Mouse (Mus musculus) limb, embryonic 10.5 days (tissue): ENCODE measurements around the gene Scn2b. TPM values are rescaled to one million over a fixed set of nuclear protein-coding genes. Genes with fewer than 3 reads are reported as not detected.
A peak's percentile ranks its signal among the peaks of the same experiment; 100 is the strongest.

Experiments used
- DNase-seq: peaks from one replicate; pipeline ENCODE4 v3.0.0-alpha.2; 2017; ENCODE audit warnings: low spot score
- H3K27ac ChIP-seq: fragments of 300-500 bp; sonication (generic); 2 replicates; pipeline ENCODE4 v1.5.1; 2016; ENCODE audit warnings: mild to moderate bottlenecking
- H3K27me3 ChIP-seq: fragments of 300-500 bp; sonication (generic); 2 replicates; pipeline ENCODE4 v1.6.1; 2016; ENCODE audit warnings: low read depth, mild to moderate bottlenecking; ENCODE audit not compliant: poor library complexity, severe bottlenecking
- H3K36me3 ChIP-seq: fragments of 300-500 bp; sonication (generic); 2 replicates; pipeline ENCODE4 v1.6.1; 2016; ENCODE audit warnings: mild to moderate bottlenecking, moderate library complexity
- H3K4me1 ChIP-seq: fragments of 300-500 bp; sonication (generic); 2 replicates; pipeline ENCODE4 v1.6.1; 2016
- H3K4me3 ChIP-seq: fragments of 300-500 bp; sonication (generic); 2 replicates; pipeline ENCODE4 v1.5.1; 2016; ENCODE audit warnings: mild to moderate bottlenecking, moderate library complexity
- H3K9me3 ChIP-seq: fragments of 300-500 bp; sonication (generic); replicated peaks from 2 replicates; pipeline ENCODE4 v1.6.1; 2016; ENCODE audit warnings: mild to moderate bottlenecking
- WGBS: fragments of 180-500 bp; shearing (Covaris S2); methylation state at CpG from one replicate; pipeline ENCODE4 v1.1.7; 2016; 5-methylcytosine and 5-hydroxymethylcytosine counted together
- polyA plus RNA-seq: library from polyadenylated mRNA; unstranded; fragments of >200 nt; fragmentation: Nextera tagmentation; extraction: Ambion mirVana; gene quantifications from 2 replicates; pipeline ENCODE4 v1.2.1, GENCODE M21; 2016

Gene Scn2b
- 12.0 and 14.1 TPM in 2 replicates for polyA plus RNA-seq

DNA sequence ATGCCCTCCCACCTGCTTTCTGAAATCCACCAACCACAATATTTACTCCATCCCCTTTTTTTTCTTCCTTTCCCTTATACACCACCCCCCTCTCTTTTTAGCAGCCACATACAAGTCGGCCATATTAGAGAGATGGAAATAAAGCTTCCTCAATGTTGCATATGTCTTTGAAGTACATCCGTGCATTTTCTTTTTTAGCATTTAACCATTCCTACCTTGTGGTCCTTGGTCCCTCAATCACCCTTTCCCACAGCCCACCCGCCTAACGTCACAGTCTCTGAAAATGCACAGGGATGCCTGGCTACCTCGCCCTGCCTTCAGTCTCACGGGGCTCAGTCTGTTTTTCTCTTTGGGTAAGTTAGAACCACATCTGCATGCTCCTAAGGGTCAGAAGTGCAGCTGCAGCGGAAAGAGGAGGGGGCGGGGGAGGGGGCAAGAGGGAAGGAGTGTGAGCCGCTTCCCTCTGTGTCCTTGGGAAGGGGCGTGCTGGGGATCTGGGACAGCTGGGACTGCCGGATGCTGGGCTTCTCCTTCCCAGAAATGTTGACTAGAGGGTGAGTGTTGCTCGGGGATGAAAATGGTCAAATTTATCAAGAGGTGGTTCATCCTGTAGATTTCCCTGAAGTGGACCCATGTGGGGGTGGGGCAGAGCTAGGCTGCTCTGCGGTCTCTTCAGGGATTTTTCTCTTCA, at the start of gene Scn2b:
Gene Scn2b, plus strand, starts transcription at position 42 of the 691 bp plus-strand sequence.
- Histone ChIP-seq H3K4me1 (peaks cover 75% of the 10 kb centered on the region), H3K9me3 (no peaks in the 10 kb centered on the region), H3K27me3 (no peaks in the 10 kb centered on the region), H3K27ac (peak within 1 kb of the TSS; percentile 95), H3K4me3 (peak within 1 kb of the TSS; percentile 69), H3K36me3 (no peaks in the 10 kb centered on the region; the same call in 1 of the 2 replicates)
- peak; percentile 74 for DNase-seq
- WGBS: 1% methylated on average over 13 of the region's 13 CpGs

DNA sequence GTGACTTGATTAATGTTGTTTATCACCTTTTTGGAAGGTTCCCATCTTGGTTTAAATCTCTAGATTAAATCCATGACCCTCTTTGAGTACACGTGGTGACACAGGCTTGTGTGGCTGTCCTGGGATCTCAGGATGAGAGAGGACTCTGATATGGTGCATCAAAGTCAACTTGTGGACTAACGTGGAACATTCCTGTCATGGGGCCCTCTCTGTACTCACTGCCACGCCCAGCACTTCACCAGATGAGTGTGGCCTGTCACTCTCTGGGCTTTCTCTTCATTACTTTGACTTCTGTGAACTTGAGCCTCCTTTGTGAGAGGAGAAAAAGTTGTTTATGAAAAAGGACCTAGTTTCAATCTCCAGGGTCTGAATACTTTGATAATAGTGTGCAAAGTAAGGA, 45.8 kb upstream of the Scn2b start:
- H3K9me3 ChIP-seq: no peaks in the 10 kb centered on the region
- no peak overlapping the region for H3K27ac ChIP-seq
- no peak overlapping the region for H3K4me3 ChIP-seq
- no peaks in the 10 kb centered on the region for H3K36me3 ChIP-seq
- H3K27me3 ChIP-seq: no peaks in the 10 kb centered on the region
- no peak for DNase-seq
- H3K4me1 ChIP-seq: no peaks in the 10 kb centered on the region
- WGBS: 70% methylated on average over 3 of the region's 3 CpGs

DNA sequence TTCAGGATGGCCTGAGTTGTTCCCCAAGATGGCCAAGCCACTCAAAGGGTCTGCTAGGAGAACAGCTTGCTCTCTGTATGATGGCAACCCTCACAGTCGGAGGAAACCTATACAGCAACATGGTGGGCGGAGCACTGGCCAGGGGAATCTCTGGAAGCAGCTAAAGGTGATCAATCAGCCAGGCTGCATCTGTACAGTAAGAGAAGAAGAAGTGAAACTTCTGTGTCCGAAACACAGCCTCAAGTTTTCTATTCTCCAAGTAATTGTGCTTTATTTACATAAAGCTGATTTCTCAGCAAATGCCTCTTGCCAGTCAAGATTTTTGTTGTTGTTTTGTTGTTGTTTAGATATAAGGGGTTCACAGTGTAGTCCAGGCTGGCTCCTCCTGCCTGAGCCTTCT, 39.7 kb upstream of the Scn2b start:
- Histone ChIP-seq H3K4me1 (no peaks in the 10 kb centered on the region), H3K27me3 (no peaks in the 10 kb centered on the region), H3K9me3 (no peaks in the 10 kb centered on the region), H3K27ac (no peak overlapping the region), H3K4me3 (no peak overlapping the region), H3K36me3 (no peaks in the 10 kb centered on the region)
- DNase-seq: no peak
- 70% methylated on average over 3 of the region's 3 CpGs for WGBS

DNA sequence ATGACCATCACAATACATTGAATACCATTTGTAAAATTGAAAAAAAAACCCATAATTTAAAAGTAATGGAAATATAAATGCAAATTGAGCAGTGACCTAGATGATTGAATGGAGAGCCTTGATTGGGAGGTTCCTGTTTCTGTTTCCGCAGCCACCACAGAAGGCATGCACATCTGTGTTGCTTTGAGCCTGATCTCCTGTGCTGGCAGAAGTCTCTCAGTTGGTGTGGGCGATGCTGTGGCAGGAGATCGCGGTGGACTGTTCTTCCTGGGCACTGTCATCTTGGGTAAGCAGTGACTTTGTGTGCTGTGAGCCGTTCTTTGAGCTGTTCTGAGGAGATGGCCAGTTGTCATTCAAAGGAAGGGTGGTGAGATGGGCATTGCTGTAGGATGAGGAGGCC, 38.6 kb upstream of the Scn2b start, which contains the start of gene Jaml:
Gene Jaml, plus strand, starts transcription at position 173 of the 400 bp plus-strand sequence.
- no peaks in the 10 kb centered on the region for H3K9me3 ChIP-seq
- DNase-seq: no peak
- 91% methylated on average over 5 of the region's 5 CpGs for WGBS
- no peak within 1 kb of the TSS for H3K4me3 ChIP-seq
- no peaks in the 10 kb centered on the region for H3K4me1 ChIP-seq
- no peaks in the 10 kb centered on the region for H3K27me3 ChIP-seq
- H3K36me3 ChIP-seq: no peaks in the 10 kb centered on the region
- no peak within 1 kb of the TSS for H3K27ac ChIP-seq

DNA sequence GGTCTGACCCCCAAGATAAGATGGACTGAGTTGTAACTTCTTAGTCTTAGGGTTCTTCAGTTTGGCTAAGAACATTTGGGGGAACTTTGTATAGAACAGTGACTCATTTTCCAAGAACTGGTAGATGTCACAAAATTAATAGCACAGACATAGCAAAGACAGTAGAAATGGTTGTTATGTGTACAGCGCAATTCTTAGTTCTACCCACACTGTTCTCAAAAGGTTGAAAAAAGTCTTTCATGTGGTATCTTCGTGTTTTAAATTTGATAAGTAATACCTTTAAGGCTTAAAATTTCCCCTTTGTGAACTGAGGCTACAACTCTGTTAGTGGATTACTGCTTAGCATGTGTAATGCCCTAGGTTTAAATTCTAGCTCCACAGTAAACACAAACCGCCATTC, 34.5 kb upstream of the Scn2b start:
- H3K27ac ChIP-seq: no peak overlapping the region
- H3K36me3 ChIP-seq: no peaks in the 10 kb centered on the region
- no peaks in the 10 kb centered on the region for H3K4me1 ChIP-seq
- DNase-seq: no peak
- H3K4me3 ChIP-seq: no peak overlapping the region
- no peaks in the 10 kb centered on the region for H3K9me3 ChIP-seq
- WGBS: 92% methylated on average over 3 of the region's 3 CpGs
- H3K27me3 ChIP-seq: no peaks in the 10 kb centered on the region

DNA sequence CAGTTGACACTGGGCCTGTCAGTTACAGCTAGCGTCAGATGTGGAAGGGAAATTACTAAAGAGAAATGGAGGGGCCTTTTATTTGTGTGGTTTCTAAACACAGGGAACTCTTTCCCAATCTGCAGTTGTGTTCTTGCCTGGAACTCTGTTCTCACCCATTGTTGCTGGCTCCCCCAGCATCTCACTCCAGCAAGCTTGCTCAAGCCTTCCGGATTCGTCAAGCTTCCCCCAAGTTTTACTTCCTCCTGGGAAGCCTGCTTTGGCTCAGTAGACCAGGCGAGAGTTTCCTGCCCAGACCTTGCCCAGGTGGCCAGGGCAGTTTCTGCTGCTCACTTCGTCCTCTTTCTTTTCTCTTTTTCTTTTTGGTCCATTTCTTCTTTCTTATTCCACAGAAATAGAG, 33.0 kb upstream of the Scn2b start:
- Histone ChIP-seq H3K9me3 (no peaks in the 10 kb centered on the region), H3K27ac (no peak overlapping the region), H3K4me3 (no peak overlapping the region), H3K27me3 (no peaks in the 10 kb centered on the region), H3K36me3 (no peaks in the 10 kb centered on the region), H3K4me1 (no peaks in the 10 kb centered on the region)
- WGBS: 76% methylated on average over 5 of the region's 5 CpGs
- DNase-seq: no peak

DNA sequence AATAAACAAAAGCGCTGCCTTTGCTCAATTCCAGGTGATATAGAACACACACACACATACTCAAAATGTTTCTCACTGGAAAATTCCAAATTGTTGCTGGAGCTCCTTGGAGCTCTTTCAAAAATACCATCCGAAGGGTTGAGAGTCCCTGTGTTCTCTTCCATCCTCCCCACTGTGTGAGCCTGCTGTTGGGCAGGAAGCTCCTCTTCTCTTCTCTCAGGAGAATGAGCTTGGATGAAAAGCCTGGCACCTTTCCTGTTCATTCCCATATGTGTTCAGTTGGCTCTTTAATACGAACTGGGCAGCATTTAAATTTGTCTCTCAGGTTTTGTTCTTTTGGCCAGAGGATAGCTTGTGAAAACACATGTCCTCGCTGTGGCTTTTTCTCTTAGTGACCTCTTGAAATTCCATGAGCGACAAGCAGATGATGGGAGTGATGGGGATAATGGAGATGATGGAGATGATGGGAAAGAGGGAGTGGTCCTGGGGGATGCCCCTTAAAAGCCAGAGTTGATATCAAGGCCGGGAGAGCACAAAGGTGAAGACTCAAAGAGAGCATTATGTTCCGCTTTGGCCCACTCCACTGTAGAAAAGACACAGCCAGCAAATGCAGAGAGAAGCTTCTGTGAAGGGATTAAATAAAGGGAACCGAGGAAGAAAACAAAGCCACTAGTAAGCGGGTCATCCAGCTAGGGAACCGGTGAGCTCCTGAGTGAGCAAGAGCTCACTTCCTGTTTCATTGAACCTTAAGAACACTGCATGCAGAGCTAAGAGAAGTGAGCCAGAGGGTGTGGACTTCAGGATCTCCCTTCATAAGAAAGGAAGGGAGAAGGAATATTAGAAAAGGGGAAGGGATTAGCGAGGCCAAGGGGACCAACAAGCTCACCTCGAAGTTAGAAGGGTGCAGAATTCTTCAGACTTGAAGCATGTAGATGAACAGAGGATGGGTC, 31.6 kb upstream of the Scn2b start:
- Histone ChIP-seq H3K36me3 (no peaks in the 10 kb centered on the region), H3K27ac (no peak overlapping the region), H3K27me3 (no peaks in the 10 kb centered on the region), H3K4me3 (no peak overlapping the region), H3K4me1 (no peaks in the 10 kb centered on the region), H3K9me3 (no peaks in the 10 kb centered on the region)
- DNase-seq: no peak
- WGBS: 85% methylated on average over 12 of the region's 12 CpGs

DNA sequence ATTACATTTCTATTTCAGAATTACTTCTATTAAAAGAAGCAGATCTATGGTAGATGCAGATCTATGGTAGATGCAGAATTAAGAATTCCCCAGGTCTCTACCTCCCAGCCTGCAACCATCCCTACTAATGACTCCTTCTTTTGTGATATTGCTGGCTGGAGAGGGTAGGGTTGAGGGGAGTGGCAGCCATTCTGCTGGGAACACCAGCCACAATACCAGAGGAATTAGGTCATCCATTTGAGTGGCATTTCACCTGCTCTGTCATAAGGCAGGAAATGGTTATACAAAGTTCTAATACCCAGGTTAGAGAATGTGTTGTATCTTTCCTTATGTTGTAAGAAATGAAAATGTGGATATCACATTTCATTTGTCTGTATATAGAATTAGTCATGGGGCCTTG, 29.5 kb upstream of the Scn2b start:
- no peaks in the 10 kb centered on the region for H3K36me3 ChIP-seq
- no peaks in the 10 kb centered on the region for H3K9me3 ChIP-seq
- 0 out of 2 replicates have a peak, but pooled peaks cover 4% of the 10 kb centered on the region for H3K4me1 ChIP-seq
- DNase-seq: no peak
- no peaks in the 10 kb centered on the region for H3K27me3 ChIP-seq
- no peak overlapping the region for H3K27ac ChIP-seq
- H3K4me3 ChIP-seq: no peak overlapping the region

DNA sequence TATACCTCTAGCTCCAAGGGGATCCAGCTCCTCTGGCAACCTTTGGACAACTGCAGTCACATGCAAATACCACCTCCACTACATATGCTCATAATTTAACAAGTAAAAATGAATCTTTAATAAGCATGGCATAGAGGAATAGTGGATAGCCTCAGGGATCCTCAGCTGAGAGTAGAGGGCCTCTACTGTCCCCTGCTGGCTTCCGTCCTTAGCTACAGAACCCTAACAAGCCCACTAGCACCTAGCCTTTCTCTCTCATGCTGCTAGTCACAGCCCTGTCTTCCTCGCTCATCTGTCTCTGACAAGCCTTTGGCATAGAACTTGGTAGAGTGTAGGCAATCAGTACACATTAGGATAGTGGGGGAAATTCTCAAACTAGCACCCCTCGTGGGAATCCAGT, 26.8 kb upstream of the Scn2b start:
- Histone ChIP-seq H3K27ac (no peak overlapping the region), H3K36me3 (no peaks in the 10 kb centered on the region), H3K4me1 (peaks cover 9% of the 10 kb centered on the region), H3K9me3 (no peaks in the 10 kb centered on the region), H3K4me3 (no peak overlapping the region), H3K27me3 (no peaks in the 10 kb centered on the region)
- 70% methylated on average over 3 of the region's 3 CpGs for WGBS
- DNase-seq: no peak

DNA sequence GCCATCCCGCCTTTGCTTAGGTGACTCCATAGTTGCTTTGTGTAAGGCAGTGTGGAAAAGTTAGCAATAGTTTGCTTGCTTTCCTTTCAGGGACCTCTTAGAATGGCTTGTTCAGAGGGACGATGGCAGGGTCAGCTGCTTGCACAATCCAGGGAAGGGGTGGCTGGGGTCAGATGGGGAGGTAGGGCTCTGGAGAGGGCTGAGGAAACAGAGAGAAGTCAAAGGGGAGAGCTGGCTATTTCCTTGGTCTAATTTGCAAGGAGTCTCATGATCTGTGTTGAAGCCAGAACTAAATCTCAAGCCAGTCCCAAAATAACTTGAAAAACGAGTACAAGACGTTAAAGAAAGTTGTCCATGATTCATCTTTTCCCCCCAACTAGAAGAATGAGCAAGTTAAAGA, 24.9 kb upstream of the Scn2b start:
- H3K36me3 ChIP-seq: no peaks in the 10 kb centered on the region
- no peaks in the 10 kb centered on the region for H3K27me3 ChIP-seq
- peaks cover 13% of the 10 kb centered on the region for H3K4me1 ChIP-seq
- H3K4me3 ChIP-seq: no peak overlapping the region
- 0 out of 2 replicates have a peak overlapping the region, but pooled peaks have one; percentile 42 for H3K27ac ChIP-seq
- no peaks in the 10 kb centered on the region for H3K9me3 ChIP-seq
- DNase-seq: no peak
- whole genome bisulfite sequencing: 75% methylated on average over 4 of the region's 4 CpGs

DNA sequence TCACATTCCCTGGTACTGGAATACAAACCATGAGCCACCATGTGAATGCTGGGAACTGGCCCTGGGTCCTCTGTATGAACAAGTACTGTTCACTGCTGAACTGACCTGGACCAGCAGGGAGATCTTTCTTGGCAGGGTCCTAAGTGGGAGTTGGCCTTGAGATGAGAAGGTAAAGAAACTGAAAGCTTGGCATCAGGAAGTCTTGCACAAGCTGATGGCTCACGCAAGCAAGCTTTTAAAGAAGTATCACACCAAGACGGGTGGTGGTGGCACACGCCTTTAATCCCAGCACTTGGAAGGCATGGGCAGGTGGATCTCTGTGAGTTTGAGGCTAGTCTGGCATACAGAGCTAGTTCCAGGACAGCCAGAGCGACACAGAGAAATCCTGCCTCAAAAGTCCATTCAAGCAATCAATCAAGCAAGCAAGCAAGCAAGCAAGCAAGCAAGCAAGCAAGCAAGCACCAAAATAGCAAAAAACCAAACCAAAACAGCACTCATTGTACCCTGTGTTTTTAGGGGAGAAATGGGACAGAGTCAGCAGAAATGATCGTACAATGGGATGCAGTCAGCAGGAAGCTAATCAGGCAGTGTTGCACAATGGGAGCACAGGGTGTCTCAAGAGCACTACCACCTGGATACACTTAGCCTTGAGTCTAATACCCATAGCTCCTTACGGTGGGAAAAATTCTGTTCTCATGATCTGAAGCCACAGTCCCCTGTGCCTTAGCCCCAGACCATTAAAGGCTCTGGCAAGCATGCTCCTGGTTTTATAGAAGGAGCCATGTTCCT, 22.2 kb upstream of the Scn2b start:
- H3K9me3 ChIP-seq: no peaks in the 10 kb centered on the region
- no peak for DNase-seq
- H3K36me3 ChIP-seq: no peaks in the 10 kb centered on the region
- no peaks in the 10 kb centered on the region for H3K27me3 ChIP-seq
- H3K4me3 ChIP-seq: no peak overlapping the region
- peaks cover 13% of the 10 kb centered on the region for H3K4me1 ChIP-seq
- H3K27ac ChIP-seq: no peak overlapping the region
- 83% methylated on average over 6 of the region's 6 CpGs for WGBS

DNA sequence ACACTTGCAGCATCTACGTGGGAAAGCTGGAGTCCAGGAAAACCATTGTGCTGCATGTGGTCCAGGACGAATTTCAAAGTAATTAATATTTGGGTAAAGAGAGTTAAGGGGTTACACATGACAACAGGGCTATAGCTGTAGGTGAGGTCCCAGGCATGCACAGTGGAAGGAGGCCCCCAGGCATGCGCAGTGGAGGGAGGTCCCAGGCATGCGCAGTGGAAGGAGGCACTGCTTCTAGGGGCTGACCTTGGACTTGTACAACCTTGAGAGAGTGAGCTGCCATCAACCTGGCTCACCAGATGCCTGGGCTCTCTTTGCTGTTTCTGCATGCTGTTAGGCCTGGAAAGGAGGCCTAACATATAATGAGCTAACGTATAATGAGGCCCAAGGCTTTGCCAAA, 19.7 kb upstream of the Scn2b start:
- Histone ChIP-seq H3K27ac (no peak overlapping the region), H3K4me3 (no peak overlapping the region), H3K4me1 (peaks cover 29% of the 10 kb centered on the region), H3K9me3 (no peaks in the 10 kb centered on the region), H3K36me3 (no peaks in the 10 kb centered on the region), H3K27me3 (no peaks in the 10 kb centered on the region)
- WGBS: 90% methylated on average over 5 of the region's 5 CpGs
- DNase-seq: no peak
